Mouse (Mus musculus) spleen, postnatal 36 days (tissue): Measurements from ENCODE around the gene Cacna1d.

Experiments
- DNase-seq, 2 experiments: peaks; one replicate each; pipeline ENCODE4 v3.0.0; 2022; ENCODE audit warnings: low spot score in 2 of 2, mixed read lengths in 1 of 2

The Cacna1d gene

GRCm38 (mm10) chr14:30204526-30204925 lies 286.7 kb downstream of the Cacna1d start:
- DNase-seq, result no peak

- DNase-seq, result no peak
Measured at GRCm38 (mm10) chr14:30200310-30200709, 290.9 kb downstream of the Cacna1d start.

GRCm38 (mm10) chr14:30198882-30199281 lies 292.4 kb downstream of the Cacna1d start:
- no peak for DNase-seq

- DNase-seq, result no peak
Measured at GRCm38 (mm10) chr14:30198116-30198515, 293.1 kb downstream of the Cacna1d start.

GRCm38 (mm10) chr14:30196959-30197358 lies 294.3 kb downstream of the Cacna1d start:
- DNase-seq, result no peak

GRCm38 (mm10) chr14:30196235-30196634 lies 295.0 kb downstream of the Cacna1d start:
- DNase-seq, result peak; percentile 86 to 89

GRCm38 (mm10) chr14:30190308-30190971 lies 300.8 kb downstream of the Cacna1d start:
- no peak for DNase-seq

- peak; percentile 51 to 52 for DNase-seq
Measured at GRCm38 (mm10) chr14:30185616-30186274, 305.5 kb downstream of the Cacna1d start.

GRCm38 (mm10) chr14:30184445-30185152 lies 306.7 kb downstream of the Cacna1d start:
- no peak for DNase-seq

- DNase-seq, result peak; percentile 16 to 38
Measured at GRCm38 (mm10) chr14:30184013-30184412, 307.2 kb downstream of the Cacna1d start.

GRCm38 (mm10) chr14:30182624-30183524 lies 308.4 kb downstream of the Cacna1d start:
- no peak for DNase-seq

GRCm38 (mm10) chr14:30178306-30178705 lies 312.9 kb downstream of the Cacna1d start:
- no peak for DNase-seq

GRCm38 (mm10) chr14:30177850-30178249 lies 313.4 kb downstream of the Cacna1d start:
- DNase-seq, result no peak

- no peak for DNase-seq
Measured at GRCm38 (mm10) chr14:30175362-30175761, 315.9 kb downstream of the Cacna1d start.

- DNase-seq, result no peak
Measured at GRCm38 (mm10) chr14:30172821-30173755, 318.2 kb downstream of the Cacna1d start.

- no peak for DNase-seq
Measured at GRCm38 (mm10) chr14:30171593-30171992, 319.7 kb downstream of the Cacna1d start.

- no peak for DNase-seq
Measured at GRCm38 (mm10) chr14:30171008-30171407, 320.2 kb downstream of the Cacna1d start.

GRCm38 (mm10) chr14:30169455-30169854 lies 321.8 kb downstream of the Cacna1d start:
- DNase-seq, result no peak

GRCm38 (mm10) chr14:30168902-30169301 lies 322.4 kb downstream of the Cacna1d start:
- no peak for DNase-seq

- no peak for DNase-seq
Measured at GRCm38 (mm10) chr14:30168387-30168786, 322.9 kb downstream of the Cacna1d start.

GRCm38 (mm10) chr14:30167606-30168005 lies 323.6 kb downstream of the Cacna1d start:
- no peak for DNase-seq
